Mouse (Mus musculus): ENCODE results near the gene Ikzf3. TPM values are rescaled to one million over a fixed set of nuclear protein-coding genes. Genes with fewer than 3 reads are reported as not detected.

Gene Ikzf3
- total and polyA plus RNA-seq, 2 experiments = 0.37 to 1.1 TPM

DNA sequence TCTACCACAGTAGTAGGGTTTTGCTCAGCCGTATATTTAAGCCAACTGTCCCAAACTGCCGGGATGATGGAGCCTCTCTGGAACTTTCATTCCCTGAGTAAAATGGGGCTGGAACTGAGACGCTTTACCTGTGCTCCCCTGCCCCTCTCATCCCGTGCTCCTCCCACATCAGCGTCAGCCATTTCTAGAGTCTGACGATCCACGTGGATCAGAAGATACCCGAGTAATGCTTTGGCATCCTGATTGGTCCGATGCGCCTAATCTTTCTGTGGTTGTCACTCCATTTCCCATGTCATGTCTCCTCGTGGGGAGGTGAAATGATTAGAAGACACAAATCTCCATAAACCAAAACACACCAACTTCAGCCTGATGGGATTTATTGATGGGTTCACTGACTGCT is 70.9 kb downstream of the Ikzf3 start:
- Histone ChIP-seq H3K4me1 (ENCODE audit: control insufficient read depth, insufficient read depth, low read length) (no peaks in the 10 kb centered on the region), H3K27ac (replicated peaks; ENCODE audit: insufficient read depth, low read depth, low read length) (no peak overlapping the region), H3K79me2 (ENCODE audit: control insufficient read depth, insufficient read depth, low read length) (no peaks in the 10 kb centered on the region), H3K36me3 (ENCODE audit: control insufficient read depth, insufficient read depth, low read length) (no peaks in the 10 kb centered on the region), H3K27me3 (ENCODE audit: control insufficient read depth, insufficient read depth, low read length) (peaks cover 3% of the 10 kb centered on the region; the same call in 1 of the 2 replicates), H3K4me3 (ENCODE audit: insufficient read depth, low read depth, low read length) (no peak overlapping the region), H3K9ac (ENCODE audit: low read depth, low read length) (no peak overlapping the region)
- no peak for TF ChIP-seq CTCF (IDR thresholded peaks at IDR 0.05; ENCODE audit: low read depth, low read length)
- TF ChIP-seq POLR2A (IDR thresholded peaks at IDR 0.05; ENCODE audit: extremely low read depth, insufficient read depth, low read length) = no peak
- WGBS = 90% methylated on average over 11 of the region's 11 CpGs
- no peak for DNase-seq (ENCODE audit: extremely low read depth, low read depth, low spot score)

DNA sequence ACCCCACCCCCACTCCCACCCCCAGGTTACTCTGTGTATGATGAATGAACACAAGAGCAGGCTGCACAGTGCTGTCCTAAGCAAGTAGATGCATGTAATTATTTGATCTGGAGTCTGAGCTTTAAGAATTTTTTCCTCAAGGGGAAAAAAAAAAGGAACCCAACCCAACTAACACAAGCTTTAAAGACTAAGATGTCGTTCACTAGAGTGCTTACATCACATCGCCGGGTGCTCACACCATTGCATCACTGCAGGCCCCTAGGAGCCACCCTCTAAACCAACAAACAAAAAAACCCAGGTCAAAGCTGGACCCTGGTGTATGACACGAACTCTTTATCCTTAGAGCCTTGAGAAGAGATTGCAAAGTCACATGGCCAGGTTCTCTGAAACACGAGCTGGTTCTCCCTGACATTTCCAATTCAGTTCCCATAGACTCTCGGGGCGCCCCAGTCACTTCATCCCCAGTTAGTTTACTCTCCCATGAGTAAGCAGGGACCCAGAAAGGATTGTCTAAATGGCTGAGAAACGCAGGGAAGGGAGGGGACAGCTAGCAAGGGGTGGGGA is 71.8 kb downstream of the Ikzf3 start:
- no peaks in the 10 kb centered on the region for H3K36me3 ChIP-seq (ENCODE audit: control insufficient read depth, insufficient read depth, low read length)
- 32% methylated on average over 8 of the region's 8 CpGs for WGBS
- H3K79me2 ChIP-seq (ENCODE audit: control insufficient read depth, insufficient read depth, low read length) = no peaks in the 10 kb centered on the region
- DNase-seq (ENCODE audit: extremely low read depth, low read depth, low spot score) = no peak
- H3K4me3 ChIP-seq (ENCODE audit: insufficient read depth, low read depth, low read length) = no peak overlapping the region
- peaks cover 3% of the 10 kb centered on the region; the same call in 1 of the 2 replicates for H3K27me3 ChIP-seq (ENCODE audit: control insufficient read depth, insufficient read depth, low read length)
- no peaks in the 10 kb centered on the region for H3K4me1 ChIP-seq (ENCODE audit: control insufficient read depth, insufficient read depth, low read length)
- TF ChIP-seq CTCF (IDR thresholded peaks at IDR 0.05; ENCODE audit: low read depth, low read length) = no peak
- H3K9ac ChIP-seq (ENCODE audit: low read depth, low read length) = no peak overlapping the region
- H3K27ac ChIP-seq (replicated peaks; ENCODE audit: insufficient read depth, low read depth, low read length) = no peak overlapping the region

DNA sequence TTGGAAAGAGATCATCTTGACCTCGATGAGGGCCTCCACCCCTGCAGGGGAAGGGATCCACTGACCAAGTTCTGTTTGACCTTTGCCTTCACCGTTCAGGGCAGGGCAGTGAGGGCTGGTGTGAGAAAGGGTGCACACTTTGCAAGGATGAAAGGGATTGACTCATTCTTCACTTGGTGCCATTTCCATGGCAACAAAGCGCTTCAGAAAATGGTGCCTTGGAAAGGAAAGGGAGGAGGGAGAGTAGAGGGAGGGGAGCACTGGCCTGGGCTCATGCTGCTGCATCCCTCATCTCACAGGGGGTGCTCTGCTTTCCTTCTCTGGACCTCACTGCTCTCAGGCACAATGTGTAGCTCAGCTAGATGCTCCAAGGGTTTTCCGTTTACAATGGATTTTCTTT is 73.1 kb downstream of the Ikzf3 start:
- Histone ChIP-seq H3K4me1 (ENCODE audit: control insufficient read depth, insufficient read depth, low read length) (no peaks in the 10 kb centered on the region), H3K4me3 (ENCODE audit: insufficient read depth, low read depth, low read length) (no peak overlapping the region), H3K27me3 (ENCODE audit: control insufficient read depth, insufficient read depth, low read length) (peaks cover 3% of the 10 kb centered on the region; the same call in 1 of the 2 replicates), H3K36me3 (ENCODE audit: control insufficient read depth, insufficient read depth, low read length) (no peaks in the 10 kb centered on the region), H3K9ac (ENCODE audit: low read depth, low read length) (no peak overlapping the region), H3K27ac (replicated peaks; ENCODE audit: insufficient read depth, low read depth, low read length) (no peak overlapping the region), H3K79me2 (ENCODE audit: control insufficient read depth, insufficient read depth, low read length) (no peaks in the 10 kb centered on the region)
- DNase-seq (ENCODE audit: extremely low read depth, low read depth, low spot score) = no peak
- 64% methylated on average over 4 of the region's 4 CpGs for WGBS
- TF ChIP-seq POLR2A (IDR thresholded peaks at IDR 0.05; ENCODE audit: extremely low read depth, insufficient read depth, low read length) (no peak), CTCF (IDR thresholded peaks at IDR 0.05; ENCODE audit: low read depth, low read length) (no peak)

DNA sequence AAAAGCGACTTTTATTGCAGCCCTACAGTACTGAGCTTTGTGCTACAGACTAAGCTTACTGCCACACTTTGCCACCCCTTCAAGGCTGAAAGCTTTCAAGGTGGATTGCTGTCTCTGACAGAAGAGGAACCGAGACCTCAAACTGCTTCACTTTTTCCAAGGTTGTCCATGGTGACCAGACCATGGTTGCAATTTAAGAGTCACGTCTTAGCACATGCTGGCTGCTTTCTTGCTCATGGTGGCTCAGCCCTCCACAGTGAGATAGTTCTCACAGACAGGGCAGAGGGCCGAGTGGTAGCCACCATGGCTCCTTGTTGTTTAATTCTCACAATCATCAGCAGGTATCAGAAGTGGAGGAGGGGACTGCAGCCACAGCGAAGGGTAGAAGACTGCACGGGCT is 75.0 kb downstream of the Ikzf3 start:
- Histone ChIP-seq H3K36me3 (ENCODE audit: control insufficient read depth, insufficient read depth, low read length) (no peaks in the 10 kb centered on the region), H3K27ac (replicated peaks; ENCODE audit: insufficient read depth, low read depth, low read length) (no peak overlapping the region), H3K4me3 (ENCODE audit: insufficient read depth, low read depth, low read length) (no peak overlapping the region), H3K79me2 (ENCODE audit: control insufficient read depth, insufficient read depth, low read length) (no peaks in the 10 kb centered on the region), H3K27me3 (ENCODE audit: control insufficient read depth, insufficient read depth, low read length) (no peaks in the 10 kb centered on the region), H3K4me1 (ENCODE audit: control insufficient read depth, insufficient read depth, low read length) (no peaks in the 10 kb centered on the region), H3K9ac (ENCODE audit: low read depth, low read length) (no peak overlapping the region)
- no peak for DNase-seq (ENCODE audit: extremely low read depth, low read depth, low spot score)
- TF ChIP-seq CTCF (IDR thresholded peaks at IDR 0.05; ENCODE audit: low read depth, low read length) (no peak), POLR2A (IDR thresholded peaks at IDR 0.05; ENCODE audit: extremely low read depth, insufficient read depth, low read length) (no peak)
- WGBS = 73% methylated on average over 6 of the region's 6 CpGs

DNA sequence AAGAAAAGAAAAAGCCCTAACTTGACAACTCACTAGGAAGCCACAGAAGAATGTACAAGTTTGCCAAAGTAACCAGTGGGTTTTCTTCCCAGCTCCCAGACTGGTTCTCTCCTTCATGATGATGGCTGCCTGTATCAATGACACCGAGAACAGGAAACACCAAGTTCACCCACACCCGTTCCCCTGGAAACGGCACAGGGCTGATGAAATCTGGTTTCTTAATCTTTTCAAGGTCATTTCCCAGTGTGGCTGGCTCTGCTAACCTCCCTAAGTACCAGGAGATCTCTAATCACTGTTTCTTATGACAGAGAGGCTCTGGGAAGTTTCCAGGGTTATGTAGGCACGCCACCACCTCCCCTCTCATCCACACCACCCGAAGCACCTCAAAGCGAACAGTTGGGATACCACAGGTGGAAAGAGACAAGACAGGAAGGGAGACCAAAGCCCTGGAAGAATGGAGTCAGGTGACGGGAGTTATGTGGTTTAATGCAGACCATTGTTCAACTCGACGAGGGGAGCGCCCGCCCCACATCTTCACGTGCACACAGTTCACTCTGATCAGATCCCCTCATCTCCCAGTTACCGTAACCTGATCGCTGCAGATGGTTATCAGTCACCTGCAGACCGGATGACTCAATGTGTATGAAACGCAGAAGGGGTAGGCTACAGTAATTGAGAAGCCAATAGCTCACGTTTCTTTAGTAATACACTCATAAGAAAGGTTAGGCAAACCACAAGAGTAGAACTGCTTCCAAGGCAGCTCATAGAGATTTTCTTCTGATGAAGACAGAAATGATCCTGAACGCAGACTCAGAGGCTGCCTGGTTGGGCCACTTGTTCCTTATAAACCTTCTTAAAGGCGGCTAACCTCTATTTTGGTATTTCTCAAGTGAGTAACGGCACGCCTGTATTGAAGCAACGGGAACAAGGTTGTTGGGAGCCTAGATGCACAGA is 75.8 kb downstream of the Ikzf3 start:
- no peak for DNase-seq (ENCODE audit: extremely low read depth, low read depth, low spot score)
- 68% methylated on average over 22 of the region's 22 CpGs for WGBS
- Histone ChIP-seq H3K79me2 (ENCODE audit: control insufficient read depth, insufficient read depth, low read length) (no peaks in the 10 kb centered on the region), H3K4me1 (ENCODE audit: control insufficient read depth, insufficient read depth, low read length) (no peaks in the 10 kb centered on the region), H3K27ac (replicated peaks; ENCODE audit: insufficient read depth, low read depth, low read length) (no peak overlapping the region), H3K9ac (ENCODE audit: low read depth, low read length) (no peak overlapping the region), H3K36me3 (ENCODE audit: control insufficient read depth, insufficient read depth, low read length) (no peaks in the 10 kb centered on the region), H3K27me3 (ENCODE audit: control insufficient read depth, insufficient read depth, low read length) (no peaks in the 10 kb centered on the region), H3K4me3 (ENCODE audit: insufficient read depth, low read depth, low read length) (no peak overlapping the region)
- TF ChIP-seq POLR2A (IDR thresholded peaks at IDR 0.05; ENCODE audit: extremely low read depth, insufficient read depth, low read length) = no peak
- TF ChIP-seq CTCF (IDR thresholded peaks at IDR 0.05; ENCODE audit: low read depth, low read length) = no peak

DNA sequence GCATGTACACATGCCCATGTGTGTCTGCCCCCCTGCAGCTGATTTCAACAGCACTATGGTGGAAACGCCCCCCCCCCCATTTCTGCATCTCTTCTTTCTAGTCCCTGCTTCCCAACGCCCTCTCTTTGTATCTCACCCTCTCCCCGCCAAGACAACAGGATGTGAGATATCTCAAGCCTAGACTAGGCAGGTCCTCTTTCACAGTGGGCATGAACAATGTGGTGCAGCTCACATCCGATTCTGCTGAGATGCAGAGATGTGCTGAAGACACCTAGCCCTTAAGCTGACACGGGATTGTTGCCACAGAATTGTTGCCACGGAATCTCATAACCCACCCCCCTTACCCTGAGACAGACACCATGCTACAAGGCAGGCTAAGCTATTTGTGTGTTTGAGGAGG is 81.3 kb downstream of the Ikzf3 start:
- H3K27ac ChIP-seq (replicated peaks; ENCODE audit: insufficient read depth, low read depth, low read length) = no peak overlapping the region
- 66% methylated on average over 6 of the region's 6 CpGs for WGBS
- H3K79me2 ChIP-seq (ENCODE audit: control insufficient read depth, insufficient read depth, low read length) = no peaks in the 10 kb centered on the region
- no peak for DNase-seq (ENCODE audit: extremely low read depth, low read depth, low spot score)
- no peak overlapping the region for H3K9ac ChIP-seq (ENCODE audit: low read depth, low read length)
- H3K27me3 ChIP-seq (ENCODE audit: control insufficient read depth, insufficient read depth, low read length) = no peaks in the 10 kb centered on the region
- H3K4me1 ChIP-seq (ENCODE audit: control insufficient read depth, insufficient read depth, low read length) = no peaks in the 10 kb centered on the region
- TF ChIP-seq POLR2A (IDR thresholded peaks at IDR 0.05; ENCODE audit: extremely low read depth, insufficient read depth, low read length) (no peak), CTCF (IDR thresholded peaks at IDR 0.05; ENCODE audit: low read depth, low read length) (no peak)
- H3K36me3 ChIP-seq (ENCODE audit: control insufficient read depth, insufficient read depth, low read length) = no peaks in the 10 kb centered on the region
- H3K4me3 ChIP-seq (ENCODE audit: insufficient read depth, low read depth, low read length) = no peak overlapping the region
